Mouse (Mus musculus): ENCODE measurements around the gene Olfr92.
"Not testable (repeated sequence)": the region's sequence is repeated elsewhere in the genome, so short reads cannot be mapped to it uniquely, and the experiment has no call there.

Gene Olfr92

GRCm38 (mm10) chr17:37119988-37120387 lies at the start of gene Olfr92:
TSS of gene Olfr92 (minus strand) at chr17:37120088.
- no peak for DNase-seq (ENCODE audit: low read depth, low spot score)

- no peak for DNase-seq (ENCODE audit: low read depth, low spot score)
These were observed 41.5 kb upstream of the Olfr92 start, which contains the start of gene Olfr93 for GRCm38 (mm10) chr17:37161394-37161793. TSS of gene Olfr93 (minus strand) at chr17:37161494.

GRCm38 (mm10) chr17:37131366-37131765 lies 11.5 kb upstream of the Olfr92 start:
- DNase-seq (ENCODE audit: low read depth, low spot score): not testable (repeated sequence)

- no peak for DNase-seq (ENCODE audit: low read depth, low spot score)
These were observed 21.7 kb downstream of the Olfr92 start, which contains the start of gene Olfr91 for GRCm38 (mm10) chr17:37098178-37098577. TSS of gene Olfr91 (minus strand) at chr17:37098278.

- DNase-seq (ENCODE audit: low read depth, low spot score): no peak
These were observed 26.6 kb downstream of the Olfr92 start for GRCm38 (mm10) chr17:37093289-37093688.

GRCm38 (mm10) chr17:37092198-37092597 lies 27.7 kb downstream of the Olfr92 start:
- DNase-seq (ENCODE audit: low read depth, low spot score): no peak

- no peak for DNase-seq (ENCODE audit: low read depth, low spot score)
These were observed 31.5 kb downstream of the Olfr92 start, which contains the start of gene Olfr90 for GRCm38 (mm10) chr17:37088399-37088798. TSS of gene Olfr90 (minus strand) at chr17:37088499.

- no peak for DNase-seq (ENCODE audit: low read depth, low spot score)
These were observed 34.3 kb downstream of the Olfr92 start for GRCm38 (mm10) chr17:37085545-37085944.

- no peak for DNase-seq (ENCODE audit: low read depth, low spot score)
These were observed 35.3 kb downstream of the Olfr92 start for GRCm38 (mm10) chr17:37084632-37085031.

- DNase-seq (ENCODE audit: low read depth, low spot score): no peak
These were observed 36.6 kb downstream of the Olfr92 start for GRCm38 (mm10) chr17:37083327-37083726.

- DNase-seq (ENCODE audit: low read depth, low spot score): no peak
These were observed 38.2 kb downstream of the Olfr92 start for GRCm38 (mm10) chr17:37081659-37082058.

- no peak for DNase-seq (ENCODE audit: low read depth, low spot score)
These were observed 39.8 kb downstream of the Olfr92 start for GRCm38 (mm10) chr17:37080119-37080518.

- no peak for DNase-seq (ENCODE audit: low read depth, low spot score)
These were observed 40.9 kb downstream of the Olfr92 start for GRCm38 (mm10) chr17:37078990-37079389.

GRCm38 (mm10) chr17:37078193-37078592 lies 41.7 kb downstream of the Olfr92 start:
- DNase-seq (ENCODE audit: low read depth, low spot score): no peak

GRCm38 (mm10) chr17:37075766-37076165 lies 44.1 kb downstream of the Olfr92 start:
- DNase-seq (ENCODE audit: low read depth, low spot score): no peak

GRCm38 (mm10) chr17:37075181-37075580 lies 44.7 kb downstream of the Olfr92 start:
- no peak for DNase-seq (ENCODE audit: low read depth, low spot score)

- DNase-seq (ENCODE audit: low read depth, low spot score): no peak
These were observed 47.1 kb downstream of the Olfr92 start for GRCm38 (mm10) chr17:37072730-37073276.

- DNase-seq (ENCODE audit: low read depth, low spot score): no peak
These were observed 47.7 kb downstream of the Olfr92 start for GRCm38 (mm10) chr17:37072080-37072729.

GRCm38 (mm10) chr17:37070121-37070520 lies 49.8 kb downstream of the Olfr92 start:
- no peak for DNase-seq (ENCODE audit: low read depth, low spot score)

GRCm38 (mm10) chr17:37067861-37068260 lies 52.0 kb downstream of the Olfr92 start:
- no peak for DNase-seq (ENCODE audit: low read depth, low spot score)

- DNase-seq (ENCODE audit: low read depth, low spot score): no peak
These were observed 53.9 kb downstream of the Olfr92 start for GRCm38 (mm10) chr17:37065993-37066392.

GRCm38 (mm10) chr17:37063686-37064495 lies 56.0 kb downstream of the Olfr92 start:
- no peak for DNase-seq (ENCODE audit: low read depth, low spot score)
